Mouse (Mus musculus) cerebellum, adult 18-20 months (tissue): ENCODE data around the gene Rab43.
"Not testable (repeated sequence)": the region's sequence is repeated elsewhere in the genome, so short reads cannot be mapped to it uniquely, and the experiment has no call there.

Experiments
- DNase-seq, 2 experiments: peaks; one replicate each; pipeline ENCODE4 v3.0.0; 2021

Gene Rab43

GRCm38 (mm10) chr6:87780546-87781301 lies 31.2 kb downstream of the Rab43 start:
- no peak for DNase-seq

- DNase-seq = peak; percentile 31 to 37
These were observed 32.5 kb downstream of the Rab43 start for GRCm38 (mm10) chr6:87779174-87780165.

- DNase-seq = no peak
These were observed 33.4 kb downstream of the Rab43 start for GRCm38 (mm10) chr6:87778294-87779173.

DNA sequence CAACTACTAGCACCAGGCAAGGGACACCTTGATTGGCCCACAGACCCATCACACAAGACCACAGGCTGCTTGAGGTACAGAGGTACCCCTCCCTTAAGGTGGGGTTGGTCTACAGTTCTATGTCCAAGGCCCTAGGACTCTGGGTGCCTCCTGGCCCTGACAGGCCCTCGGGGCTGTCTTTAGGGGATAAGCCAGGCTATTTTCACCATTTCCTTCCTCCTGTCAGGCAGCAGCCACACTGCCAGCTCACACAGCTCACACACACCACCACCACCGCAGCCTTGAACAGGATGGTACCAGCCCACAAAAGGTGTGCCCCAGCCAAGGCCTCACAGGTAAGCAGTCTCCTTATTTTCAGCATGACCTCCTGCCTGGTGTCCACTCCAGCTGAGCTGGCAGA lies 34.1 kb downstream of the Rab43 start, which contains the start of gene Gp9:
TSS of gene Gp9 (plus strand) at position 231 of the 400 bp plus-strand sequence.
- DNase-seq = no peak

DNA sequence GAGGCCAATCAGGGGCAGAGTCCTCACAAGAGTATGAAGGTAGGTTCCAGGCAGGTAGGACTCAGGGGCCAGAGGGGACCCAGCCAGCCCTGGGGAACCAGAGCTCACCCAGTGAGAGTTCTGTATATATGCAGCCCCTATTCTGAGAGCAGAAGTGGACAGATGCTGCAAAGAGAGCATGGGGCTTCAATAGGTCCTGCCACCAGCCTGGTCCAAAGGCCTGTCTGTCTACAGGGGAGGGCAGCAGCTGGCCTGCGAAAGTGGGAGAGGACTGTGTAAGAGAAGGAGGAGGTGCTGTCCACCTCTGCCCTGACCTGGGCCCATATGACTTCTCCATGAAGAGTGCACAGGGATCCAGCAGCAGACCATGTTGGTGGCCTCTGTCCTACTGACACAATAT lies 35.3 kb downstream of the Rab43 start:
- DNase-seq = no peak

- no peak for DNase-seq
These were observed 36.2 kb downstream of the Rab43 start for GRCm38 (mm10) chr6:87775588-87776245.

GRCm38 (mm10) chr6:87774909-87775308 lies 37.1 kb downstream of the Rab43 start:
- DNase-seq = no peak

- no peak for DNase-seq
These were observed 37.5 kb downstream of the Rab43 start for GRCm38 (mm10) chr6:87774466-87774865.

DNA sequence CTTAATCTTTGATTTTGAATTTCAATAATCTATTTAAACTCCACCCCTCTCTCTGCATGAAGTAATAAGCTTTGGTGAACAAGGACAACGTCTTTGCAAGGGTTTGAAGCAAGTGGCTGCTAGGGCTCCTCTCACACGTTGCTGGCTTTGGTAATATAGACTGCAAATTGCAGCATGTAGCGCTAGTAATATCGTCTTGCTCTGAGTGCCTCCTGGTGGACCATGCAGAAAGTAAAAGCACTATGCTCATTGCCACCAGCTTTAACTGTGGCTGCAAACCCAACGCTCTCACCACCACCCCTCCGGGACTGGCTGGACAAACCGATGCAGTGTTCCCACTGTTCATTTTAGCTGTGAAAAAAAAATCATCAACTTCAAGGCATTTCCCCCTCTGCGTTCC lies 41.3 kb downstream of the Rab43 start:
- DNase-seq = no peak

GRCm38 (mm10) chr6:87764296-87764695 lies 47.7 kb downstream of the Rab43 start:
- not testable (repeated sequence) for DNase-seq

DNA sequence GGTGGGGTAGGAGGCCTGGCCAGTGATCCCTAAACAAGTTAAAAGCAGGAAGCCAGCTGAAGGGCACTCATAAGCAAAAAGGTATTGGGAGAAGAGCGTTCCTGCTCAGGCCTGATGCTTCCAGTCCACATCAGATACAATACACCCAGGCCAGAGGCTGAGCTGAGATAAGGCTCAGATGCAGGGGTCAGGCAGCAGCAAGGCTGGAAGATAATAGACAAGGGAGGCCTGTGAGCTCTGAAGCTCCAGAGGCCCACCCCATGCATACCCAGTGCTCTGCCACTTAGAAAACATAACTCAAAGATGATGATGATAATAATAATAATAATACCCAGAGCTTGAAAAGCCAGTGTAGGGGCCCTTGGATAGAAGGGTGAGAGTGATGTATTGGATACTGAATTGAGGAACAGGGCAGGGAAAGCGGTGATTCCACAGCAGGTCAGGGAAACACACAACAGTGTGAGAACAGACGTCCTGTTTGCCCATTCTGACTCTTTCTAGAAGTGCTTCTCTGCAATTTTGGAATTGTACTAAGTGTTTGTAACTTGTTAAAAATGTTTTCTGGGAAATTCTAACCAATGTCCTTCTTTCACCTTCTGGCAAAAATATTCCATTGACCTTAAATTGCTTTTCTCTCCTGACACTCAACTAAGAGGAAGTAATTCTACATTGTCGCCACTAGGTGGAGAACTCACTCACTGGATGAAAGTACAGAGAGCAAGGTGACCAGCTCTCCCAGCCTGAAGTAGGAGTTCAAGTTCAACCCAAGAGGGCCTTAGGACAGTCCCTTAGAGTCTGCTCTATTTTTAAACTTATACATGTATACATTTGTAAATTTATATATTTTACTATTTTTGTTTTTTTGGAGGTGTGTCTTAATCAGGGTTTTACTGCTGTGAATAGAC lies 48.3 kb downstream of the Rab43 start:
- peak; percentile 34 to 39 for DNase-seq

DNA sequence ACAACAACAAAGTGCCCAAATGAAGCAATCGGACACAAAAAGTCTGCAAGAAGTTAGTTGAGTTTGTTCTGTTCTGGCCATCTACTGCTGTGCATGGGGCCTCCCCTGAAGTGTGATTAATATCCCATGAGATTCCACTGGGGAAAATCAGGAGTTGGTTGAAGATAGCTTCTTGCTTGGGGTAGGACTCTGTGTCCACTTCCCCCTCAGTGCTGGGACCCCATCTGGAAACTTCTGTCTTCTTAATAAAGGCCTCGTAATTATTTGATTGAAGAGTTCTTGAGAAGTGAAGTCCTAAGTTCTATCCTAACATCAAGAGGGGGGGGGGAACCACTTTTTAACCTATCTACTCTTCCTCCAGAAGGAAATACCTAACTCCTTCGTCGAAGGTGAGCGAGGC lies 49.8 kb downstream of the Rab43 start:
- DNase-seq = no peak

DNA sequence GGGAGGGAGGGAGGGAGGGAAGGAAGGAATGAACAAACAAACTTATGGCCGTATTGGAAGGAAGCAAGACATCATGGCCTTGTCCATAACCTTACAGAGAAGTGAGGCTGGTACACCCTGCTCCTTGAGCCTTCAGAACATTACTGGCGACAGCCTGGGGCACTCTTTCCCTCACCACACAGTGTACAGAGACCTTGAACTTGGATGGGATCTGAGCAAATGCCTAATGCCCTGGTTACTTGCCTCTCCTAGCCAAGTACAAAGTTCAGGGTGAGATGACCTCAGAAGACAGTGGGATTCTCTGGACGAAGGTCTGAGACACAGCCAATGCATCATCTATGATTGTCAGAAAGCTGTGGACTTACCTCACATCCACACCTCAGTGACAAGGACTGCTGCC lies 52.1 kb downstream of the Rab43 start:
- DNase-seq = no peak

GRCm38 (mm10) chr6:87759404-87759803 lies 52.6 kb downstream of the Rab43 start:
- no peak for DNase-seq

GRCm38 (mm10) chr6:87756896-87757295 lies 55.1 kb downstream of the Rab43 start:
- no peak for DNase-seq

- no peak for DNase-seq
These were observed 56.8 kb downstream of the Rab43 start for GRCm38 (mm10) chr6:87755196-87755595.

- no peak for DNase-seq
These were observed 60.4 kb downstream of the Rab43 start for GRCm38 (mm10) chr6:87751574-87751973.

GRCm38 (mm10) chr6:87750184-87750910 lies 61.6 kb downstream of the Rab43 start:
- DNase-seq = no peak

DNA sequence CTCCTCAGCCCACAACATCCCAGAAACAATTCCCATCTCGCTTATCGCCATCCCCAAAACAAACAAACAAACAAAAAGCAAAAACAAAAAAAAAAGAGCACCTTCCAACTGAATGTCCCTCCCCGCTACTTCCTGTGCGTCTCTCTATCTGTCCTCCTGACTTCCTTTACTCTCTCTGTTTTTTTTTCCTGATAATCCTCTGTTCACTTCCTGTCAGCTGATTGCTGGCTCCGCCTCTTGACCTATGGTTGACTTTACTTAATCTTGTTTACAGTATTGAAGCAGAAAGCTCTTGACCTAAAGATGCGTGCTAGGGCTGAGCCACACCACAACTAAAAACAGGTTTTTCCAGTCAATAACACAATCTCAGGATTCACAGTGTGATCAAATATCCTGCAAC lies 63.4 kb downstream of the Rab43 start:
- no peak for DNase-seq

- no peak for DNase-seq
These were observed 63.9 kb downstream of the Rab43 start for GRCm38 (mm10) chr6:87748078-87748477.
